Mouse (Mus musculus): ENCODE measurements around the gene Gas7.

Gas7 gene

DNA sequence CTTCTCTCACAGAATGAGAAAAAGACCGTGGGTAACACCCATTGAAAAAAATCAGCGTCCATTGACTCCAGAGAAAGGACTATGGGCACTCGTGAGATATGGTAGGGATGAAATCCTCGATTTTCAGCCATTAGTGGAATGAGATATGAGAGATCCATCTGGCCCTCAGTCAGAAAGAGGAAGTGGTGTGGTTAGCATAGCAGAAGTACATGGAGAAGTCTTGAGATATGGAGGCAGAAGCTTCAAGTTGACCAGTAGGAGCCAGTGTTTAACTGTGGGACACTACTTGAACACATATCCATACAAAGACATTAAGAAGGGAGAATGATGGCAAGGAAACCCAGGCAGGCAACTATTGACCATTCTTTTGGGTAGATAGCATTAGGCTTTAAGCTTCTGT lies 82.1 kb downstream of the Gas7 start:
- DNase-seq = no peak

DNA sequence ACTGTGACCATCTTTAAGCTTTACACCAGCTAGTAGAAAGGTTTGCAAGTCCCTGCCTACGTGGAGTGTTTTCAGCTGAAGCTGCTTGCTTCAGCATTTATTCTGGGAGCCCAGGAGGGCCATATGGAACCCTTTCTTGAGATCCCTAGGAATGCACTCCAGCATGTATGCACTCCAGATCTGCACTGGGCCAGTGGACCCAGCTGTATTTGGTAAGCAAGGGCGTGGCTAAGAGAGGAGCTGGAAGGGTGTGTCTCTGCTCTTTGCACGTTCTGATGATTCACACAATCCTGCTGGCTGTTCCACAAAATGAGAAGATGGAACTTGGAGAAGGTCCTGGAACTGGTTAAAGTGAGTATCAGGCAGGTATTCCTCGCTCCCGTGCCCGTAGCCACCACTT lies 83.3 kb downstream of the Gas7 start:
- DNase-seq = no peak

DNA sequence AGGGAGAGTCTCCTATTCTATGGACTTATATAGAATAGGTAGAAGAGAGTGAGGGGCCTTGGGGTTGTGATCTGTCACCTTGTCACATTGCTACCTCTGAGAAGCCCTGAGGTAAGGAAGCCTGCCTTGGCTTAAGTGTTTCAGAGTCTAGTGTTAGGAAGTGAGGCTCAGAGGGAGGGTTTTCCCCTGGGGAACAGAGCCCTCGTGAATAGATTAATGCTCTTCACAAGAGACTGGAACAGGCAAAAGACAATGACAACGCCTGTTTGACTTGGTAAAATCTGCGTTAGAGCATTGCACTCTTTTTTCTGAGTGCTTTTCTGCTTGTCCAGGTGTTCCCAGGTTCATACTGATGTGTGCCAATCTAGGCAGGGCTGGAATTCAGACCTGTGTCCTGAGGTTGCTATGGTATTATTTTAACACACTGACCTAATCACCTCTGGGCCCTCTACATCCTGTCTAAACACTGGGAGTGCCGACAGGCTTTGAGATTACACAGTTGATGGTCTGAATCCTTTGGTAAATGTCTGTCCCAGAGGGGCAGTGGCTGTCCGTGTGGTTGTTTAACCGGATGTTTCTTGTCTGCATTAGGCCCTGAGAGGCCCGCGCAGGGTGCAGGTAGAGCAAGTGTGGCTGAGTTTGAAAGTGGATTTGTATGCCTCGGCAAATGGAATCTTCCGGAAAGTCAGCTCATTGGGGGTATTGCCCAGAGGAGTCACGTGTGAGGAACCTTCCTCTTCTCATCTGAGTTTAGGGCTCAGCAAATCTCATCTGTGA lies 89.6 kb downstream of the Gas7 start:
- no peak for DNase-seq

DNA sequence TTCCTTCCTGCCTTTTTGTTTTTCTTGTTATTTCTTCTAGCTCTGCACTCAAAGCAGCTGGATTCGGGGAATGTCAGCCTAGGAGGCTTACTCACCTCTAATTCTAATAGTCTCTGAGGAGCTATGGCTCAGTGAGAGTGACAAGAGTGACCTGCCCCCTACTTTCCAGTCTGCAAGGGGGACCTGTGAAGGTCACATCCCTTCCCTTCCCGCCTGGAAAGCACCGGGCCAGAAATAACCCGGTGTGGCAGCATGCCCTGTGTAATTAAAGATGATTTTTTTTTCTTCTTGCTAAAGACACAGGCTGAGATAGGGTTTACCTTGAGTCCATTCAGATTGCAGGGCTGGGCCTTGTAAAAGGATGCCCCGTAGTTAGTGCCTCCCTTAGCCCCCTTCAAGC lies 91.3 kb downstream of the Gas7 start:
- DNase-seq = no peak

DNA sequence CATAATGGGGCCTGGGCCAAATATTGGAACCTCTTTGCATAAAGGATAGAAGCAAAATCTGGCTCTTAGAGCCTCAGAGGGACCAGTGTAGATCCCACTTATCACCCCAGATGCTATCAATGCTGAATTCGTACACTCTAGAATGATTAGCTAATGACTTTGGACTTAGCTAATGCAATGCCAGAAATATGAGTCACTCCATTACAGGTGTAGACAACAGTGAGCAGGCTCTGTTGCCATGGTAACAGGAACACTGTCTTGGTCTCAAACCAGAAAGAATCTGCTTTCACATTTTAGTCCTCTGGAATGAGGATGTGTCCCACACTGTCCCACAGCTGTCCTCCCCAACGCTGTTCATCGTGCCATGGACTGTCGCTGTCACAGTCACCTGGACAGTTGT lies 94.1 kb downstream of the Gas7 start:
- no peak for DNase-seq

DNA sequence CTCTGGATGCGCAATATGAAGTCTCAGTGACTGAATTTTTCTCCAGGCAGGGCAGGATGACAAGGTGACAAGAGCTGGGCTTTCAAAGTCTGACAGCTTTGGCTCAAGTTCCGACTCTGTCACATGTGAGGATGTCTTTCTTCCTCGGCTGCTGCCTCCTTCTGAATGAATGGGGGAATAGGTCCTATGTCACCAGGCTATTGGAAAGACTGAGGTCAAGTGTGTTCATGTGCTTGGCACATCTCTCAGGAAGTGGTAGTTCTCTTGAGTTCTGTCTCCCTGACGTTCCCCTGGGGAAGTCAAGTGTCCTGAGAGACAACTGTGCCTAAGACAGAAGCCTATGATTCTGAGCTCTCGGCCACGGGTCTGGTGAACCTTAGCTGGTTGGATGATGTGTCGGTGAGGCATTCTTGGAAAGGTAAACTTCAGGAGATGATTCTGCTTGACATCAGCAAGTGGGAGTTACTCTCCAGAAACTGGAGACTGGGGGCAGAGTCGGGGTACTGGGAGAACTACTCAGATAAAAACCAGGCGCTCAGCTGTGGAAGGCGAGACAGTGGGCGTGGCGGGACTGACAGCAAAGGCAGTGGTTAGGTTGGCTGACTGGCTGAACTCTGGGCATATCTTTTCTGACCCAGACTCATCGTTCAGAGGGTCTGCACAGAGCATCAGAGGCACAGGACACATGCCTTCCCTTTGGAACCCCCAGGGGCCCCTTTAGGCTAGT lies 94.7 kb downstream of the Gas7 start:
- no peak for DNase-seq

DNA sequence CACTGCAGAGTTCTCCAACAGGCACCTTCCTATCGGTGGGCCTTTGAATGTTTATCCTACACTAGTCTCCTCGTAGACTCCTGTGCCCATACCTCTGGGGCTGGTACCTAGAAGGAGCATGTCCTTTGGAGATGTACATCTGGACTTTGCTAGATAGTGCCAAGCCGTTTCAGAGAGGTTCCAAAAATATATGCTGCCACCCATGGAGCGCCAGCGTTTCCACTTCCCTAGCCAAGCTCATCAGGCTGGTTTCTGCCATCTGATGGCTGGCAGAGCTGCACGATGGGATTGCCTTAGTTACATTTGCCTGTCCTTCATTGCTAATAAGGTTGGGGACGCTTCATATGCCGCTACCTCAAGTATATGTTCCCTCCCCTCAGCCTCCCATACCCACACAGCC lies 97.2 kb downstream of the Gas7 start:
- DNase-seq = no peak

DNA sequence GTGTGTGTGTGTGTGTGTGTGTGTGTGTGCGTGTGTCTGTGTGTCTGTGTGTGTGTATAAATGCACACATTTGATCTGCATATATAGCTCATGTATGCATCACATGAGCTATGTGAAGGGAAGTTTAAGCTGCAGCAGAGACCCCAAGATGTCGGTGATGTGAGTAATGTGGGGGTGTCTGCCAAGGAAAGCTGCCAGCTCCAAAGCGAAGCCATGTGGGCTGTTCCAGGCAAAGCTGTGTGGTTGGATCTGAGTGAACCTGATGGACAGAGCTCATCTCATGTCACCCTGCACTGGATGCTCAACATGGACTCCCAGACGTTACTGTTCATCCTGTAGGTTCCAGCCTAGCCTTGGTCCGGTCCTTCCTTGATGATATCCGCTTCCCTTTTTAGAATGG lies 99.0 kb downstream of the Gas7 start:
- DNase-seq = no peak

DNA sequence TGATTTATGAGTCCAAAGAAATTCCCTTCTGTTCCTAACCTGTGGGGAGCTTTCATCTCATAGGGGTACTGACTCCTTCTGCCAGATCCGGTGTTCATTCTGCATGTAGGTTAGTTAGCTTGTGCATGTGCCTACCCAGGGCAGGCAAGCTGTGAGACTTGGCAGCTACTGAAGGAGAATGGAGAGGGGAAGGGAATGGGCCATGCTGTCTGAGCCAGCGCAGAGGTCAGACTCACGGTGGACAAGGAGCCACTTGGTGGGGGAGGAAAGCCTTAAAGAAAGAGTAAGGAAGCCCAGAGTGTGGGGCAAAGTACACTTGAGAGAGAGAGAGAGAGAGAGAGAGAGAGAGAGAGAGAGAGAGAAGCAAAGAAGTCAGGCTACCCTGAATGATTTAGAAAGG lies 101.1 kb downstream of the Gas7 start:
- no peak for DNase-seq

DNA sequence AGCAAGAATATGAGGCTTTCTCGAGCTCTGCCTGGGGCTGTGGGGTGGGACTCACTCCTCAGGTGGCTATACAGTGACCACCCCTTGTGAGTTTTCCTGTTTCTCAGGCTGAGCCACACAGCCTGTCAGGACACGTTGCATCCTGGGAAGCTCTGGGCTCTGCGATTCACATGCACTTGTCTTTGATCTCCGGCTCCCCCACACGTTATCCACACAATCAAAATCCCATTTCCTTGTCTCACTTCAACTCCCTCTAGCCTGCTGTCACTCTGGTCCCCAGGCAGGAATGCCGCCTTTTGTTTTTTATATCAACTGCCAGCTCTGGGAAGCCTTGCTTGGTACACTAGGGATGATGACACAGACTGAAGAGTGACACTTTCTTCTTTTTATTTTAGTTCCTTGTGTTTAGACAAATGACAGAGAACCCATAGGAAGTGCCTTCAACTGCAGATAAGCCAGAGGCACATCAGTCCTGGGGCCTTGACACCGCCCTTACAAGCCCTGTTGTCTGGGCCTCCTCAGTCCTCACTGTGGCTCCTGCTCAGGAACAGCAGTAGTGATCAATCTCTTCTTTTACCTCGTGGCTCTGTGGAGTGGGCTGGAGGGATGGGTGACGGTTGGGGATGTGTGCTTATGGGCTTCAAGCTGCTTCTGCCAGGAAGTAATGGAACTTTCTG lies 103.7 kb downstream of the Gas7 start:
- DNase-seq = no peak

DNA sequence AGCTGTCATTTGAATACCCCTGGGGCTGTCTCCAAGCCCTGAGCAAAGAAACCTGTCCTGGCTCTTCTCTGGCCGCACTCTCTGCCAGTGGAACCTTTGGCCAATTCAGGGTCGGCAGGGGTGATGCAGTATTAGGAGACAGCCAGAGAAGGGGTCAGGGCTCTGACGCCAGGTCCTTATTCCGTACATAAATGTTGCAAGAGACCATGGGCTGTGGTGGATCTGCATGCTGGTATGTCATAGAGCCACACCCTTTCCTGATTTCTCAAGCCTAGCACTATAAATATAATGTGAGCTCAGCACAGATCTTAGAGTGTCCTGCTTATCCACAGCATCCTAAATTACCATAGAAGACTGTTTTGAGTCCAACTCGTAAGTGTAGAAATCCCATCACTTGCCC lies 104.3 kb downstream of the Gas7 start:
- no peak for DNase-seq

DNA sequence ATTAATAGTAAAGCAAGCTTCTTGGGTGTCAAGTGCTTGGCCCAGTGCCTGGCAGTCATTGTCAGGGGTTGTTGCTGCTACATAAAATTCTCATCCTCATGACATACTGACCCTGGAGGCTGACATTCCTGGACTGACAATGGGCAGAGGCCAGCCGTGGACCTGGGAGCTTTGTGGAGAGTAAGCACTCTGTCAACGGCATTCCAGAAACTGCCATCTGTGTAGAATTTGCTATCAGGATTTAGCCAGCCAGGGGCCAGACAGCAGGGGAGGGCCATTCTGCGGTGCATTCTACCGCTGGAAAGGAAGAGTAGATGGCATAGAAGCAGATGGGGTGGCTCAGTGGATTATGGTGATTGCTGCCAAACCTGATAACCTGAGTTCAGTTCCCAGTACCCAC lies 106.4 kb downstream of the Gas7 start:
- no peak for DNase-seq

DNA sequence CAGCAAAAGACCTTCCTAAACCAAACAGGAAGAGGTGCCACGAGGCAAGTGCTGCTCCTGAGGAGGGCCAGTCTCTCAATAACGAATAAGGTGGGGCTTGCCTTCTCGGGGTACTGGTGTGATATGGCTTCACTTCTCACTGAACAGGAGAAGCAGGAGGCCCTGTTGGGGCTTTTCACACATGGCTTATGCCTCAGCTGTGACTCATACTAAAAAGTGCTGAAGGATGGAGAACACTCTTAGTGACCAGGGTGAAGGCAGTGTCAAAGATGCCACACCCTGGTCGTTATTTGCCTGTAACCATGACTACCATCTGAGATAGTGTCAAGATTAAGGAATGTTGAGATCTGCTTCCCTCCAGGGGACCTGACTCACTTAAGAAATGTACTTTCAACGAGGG lies 107.9 kb downstream of the Gas7 start:
- no peak for DNase-seq

DNA sequence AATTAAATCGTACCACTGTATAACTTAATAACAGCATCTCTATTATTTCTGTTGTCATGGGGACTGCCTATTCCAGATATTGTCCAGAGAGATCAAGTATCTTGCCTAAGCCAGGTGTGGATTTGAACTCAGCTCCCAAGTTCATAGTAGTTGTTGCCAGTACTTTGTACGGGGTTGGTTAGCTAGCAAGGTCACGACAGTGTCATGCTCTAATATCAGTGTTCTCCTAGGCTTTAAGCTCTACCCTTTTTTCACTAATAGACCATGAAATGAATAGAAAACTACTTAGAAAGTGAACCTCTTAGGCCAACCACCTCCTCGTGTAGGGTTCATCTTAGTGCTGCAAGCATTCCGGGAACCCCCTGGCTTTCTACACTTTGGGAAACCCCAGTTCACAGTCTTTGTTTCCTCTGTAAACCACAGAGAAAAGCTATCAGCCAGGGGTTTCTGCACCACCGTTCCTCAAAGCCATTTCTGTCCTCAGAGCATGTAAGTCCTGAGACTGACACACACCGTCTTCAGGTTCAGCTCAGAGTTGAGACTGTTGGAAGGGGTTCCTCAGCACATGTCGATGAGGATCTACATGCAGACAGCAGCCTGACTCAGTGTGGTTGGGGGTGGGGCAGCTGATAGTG lies 108.9 kb downstream of the Gas7 start:
- DNase-seq = no peak

DNA sequence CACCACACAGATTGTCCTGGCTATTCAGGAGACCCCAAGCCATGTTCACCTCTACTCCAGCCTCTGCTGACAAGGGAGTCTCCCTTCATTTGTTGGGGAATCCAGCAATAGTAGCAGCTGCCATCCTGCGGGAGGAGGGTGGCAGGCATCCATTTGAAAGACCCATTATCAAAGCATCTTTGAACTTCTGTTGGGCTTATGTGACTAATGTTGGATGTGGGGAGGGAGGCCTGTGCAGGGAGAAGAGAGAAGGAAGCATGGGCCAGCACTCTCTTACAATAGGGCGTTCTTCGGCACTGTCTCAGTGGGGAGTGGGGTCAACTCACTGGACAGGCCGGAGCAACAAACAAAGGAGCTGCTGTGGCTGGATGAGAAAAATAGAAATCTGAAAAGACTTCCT lies 110.3 kb downstream of the Gas7 start:
- no peak for DNase-seq

DNA sequence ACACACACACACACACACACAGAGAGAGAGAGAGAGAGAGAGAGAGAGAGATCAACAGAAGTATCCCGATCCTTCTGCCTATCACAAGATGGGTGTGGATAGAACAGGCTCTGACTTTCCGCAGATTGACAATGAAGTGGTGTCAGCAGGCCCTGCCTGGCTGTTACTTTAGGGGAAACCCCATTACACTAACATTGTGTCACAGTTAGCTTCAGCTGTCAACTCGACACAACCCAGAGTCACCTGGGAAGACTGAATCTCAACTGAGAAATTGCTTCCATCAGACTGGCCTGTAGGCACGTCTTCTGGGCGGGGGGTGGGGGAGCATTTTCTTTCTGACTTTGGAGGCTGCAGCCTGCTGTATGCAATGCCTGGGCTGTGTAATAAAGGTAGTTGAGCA lies 111.5 kb downstream of the Gas7 start:
- DNase-seq = no peak

DNA sequence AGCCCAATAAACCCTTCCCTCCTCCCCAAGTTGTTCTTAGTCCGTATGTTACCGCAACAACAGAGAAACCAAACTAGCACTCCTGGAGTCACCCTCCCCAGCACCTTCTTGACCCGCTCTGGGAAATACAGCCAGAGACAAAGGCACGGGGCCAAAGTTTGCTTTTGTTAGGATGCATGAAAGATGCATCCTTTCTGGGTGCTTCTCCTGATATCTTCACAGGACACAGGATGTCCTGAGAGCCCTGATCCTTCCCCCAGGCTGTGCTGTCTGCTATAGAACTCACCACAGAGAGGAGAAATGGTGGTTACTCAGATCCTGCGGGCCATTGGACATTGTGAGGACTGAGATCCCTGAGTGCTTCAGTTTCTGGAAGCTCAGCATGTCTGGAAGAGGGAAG lies 111.9 kb downstream of the Gas7 start:
- DNase-seq = no peak

DNA sequence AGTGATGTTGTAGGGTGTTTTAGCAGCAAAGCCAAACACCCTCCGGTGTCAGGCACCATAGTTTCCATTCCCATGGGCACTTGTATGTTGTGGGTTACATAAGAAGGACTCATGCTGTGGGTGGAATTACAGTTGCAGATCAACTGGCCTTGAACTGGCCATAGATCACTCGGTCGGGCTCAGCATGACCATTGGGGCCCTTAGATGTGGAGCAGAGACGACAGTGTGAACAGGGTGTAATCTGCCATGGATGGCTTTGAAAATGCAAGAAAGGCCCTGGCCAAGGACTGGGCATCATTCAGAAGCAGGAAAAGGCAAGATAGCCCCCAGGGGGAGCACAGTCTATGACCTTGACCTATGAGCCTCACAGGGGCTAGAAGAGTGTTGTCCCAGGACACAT lies 112.8 kb downstream of the Gas7 start:
- DNase-seq = no peak

DNA sequence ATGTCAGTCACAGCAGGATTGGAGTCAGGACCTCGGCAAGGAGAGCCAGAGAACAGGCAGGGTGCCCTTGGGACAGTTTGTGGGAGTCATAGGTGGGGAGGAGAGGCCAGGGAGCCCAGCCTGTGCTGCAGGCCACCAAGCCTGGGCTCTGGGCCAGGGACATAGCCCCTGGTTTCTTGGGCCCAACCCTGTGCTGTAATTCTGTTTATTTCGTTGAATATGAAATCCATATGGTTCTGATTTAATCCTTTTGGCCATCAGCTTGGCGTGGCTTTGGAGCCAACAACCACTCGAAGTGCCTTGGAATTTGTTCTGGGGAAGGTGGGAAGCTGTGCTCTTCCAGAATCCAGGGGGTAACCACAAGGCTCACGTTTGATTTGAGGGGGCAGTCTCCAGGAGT lies 113.6 kb downstream of the Gas7 start:
- no peak for DNase-seq

DNA sequence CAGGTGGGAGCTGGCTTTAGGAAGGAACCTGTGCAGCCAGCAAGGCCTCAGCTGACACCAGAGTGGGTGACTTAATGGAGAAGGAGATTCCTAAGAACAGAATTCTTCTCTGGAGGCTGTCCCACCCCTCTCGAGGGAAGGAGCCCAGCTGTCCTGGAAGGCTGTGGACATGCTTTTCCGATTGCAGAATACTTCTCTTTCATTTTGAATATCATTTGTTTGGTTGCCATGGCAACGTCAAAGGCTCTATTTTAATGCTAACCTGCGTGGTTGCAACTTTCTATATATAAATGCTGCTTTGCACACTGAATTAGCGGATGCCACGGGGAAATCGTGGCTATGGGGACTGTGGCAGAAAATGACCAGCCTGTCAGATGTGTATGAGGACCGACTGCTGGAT lies 115.7 kb downstream of the Gas7 start:
- DNase-seq = no peak

DNA sequence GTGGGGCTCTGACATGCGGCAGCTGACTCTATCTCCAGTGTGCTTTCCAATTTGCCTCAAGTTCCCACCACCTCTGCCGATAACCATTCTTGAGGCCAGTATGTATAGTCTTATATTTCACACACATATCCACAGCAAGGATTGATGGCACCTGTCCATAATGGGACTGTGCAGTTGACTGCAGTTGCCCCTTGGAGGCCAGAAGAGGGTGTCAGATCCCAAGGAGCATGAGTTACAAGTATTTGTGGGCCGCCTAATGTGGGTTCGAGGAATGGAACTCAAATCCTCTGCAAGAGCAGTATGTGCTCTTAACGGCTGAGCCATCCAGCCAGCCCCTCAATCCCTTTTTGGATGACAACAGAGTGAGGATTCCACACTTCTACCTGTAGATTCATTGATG lies 119.1 kb downstream of the Gas7 start:
- DNase-seq = no peak

DNA sequence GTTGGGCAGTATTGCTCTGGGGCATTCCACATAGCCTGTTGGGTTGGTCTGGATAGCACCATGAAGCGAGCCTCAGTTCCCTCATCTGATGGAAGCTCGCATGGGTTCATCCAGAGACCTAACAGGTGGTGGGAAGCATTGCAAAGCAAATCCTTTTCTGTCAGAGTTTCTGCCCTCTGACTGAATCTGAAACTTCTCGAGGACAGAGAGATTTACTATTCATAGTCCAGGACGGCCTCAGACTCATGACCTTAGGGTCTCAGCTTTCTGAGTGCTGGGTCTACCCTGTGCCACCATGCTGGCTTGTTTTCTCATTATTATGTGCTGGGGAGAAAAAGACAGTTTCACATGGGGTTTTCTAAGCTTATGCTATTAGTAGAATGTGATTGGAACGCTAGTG lies 122.2 kb downstream of the Gas7 start:
- no peak for DNase-seq

DNA sequence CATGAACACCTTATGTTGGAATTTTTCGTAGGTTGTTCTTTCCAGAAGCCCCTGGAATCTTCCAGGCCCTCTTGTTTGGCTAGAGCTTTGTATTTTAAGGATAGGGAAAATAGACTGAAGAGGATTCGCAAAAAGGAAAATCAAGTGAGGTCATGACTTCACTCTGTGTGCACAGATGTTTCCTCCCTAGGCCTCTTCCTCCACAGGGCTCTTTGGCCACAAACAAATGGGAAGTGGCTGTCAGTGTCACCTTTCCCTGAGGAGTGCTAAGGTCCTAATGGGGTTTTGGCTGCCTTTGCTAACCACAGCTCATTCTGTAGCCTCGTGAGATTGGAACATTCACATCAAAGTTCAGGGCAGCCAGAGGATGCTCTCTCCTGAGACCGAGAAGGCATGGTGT lies 122.8 kb downstream of the Gas7 start:
- DNase-seq = no peak

DNA sequence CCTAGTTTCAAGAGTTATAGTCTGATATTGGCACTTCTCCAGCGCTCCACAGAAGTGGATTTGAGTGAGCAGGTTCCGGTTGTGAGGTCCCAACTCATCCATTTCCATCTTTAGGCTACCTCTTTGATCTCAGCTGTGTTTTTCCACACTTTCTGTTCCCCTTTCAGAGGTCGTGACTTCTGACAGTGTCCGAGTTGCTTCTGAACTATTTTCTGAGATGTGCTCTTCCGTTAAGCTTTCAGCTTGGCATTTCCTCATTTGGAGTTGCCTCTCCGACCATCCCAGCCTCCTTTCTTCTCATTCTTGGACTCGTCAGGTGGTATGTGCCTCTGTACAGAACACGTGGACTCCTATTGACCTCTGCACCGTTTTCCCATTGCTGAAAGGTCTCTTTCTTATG lies 123.9 kb downstream of the Gas7 start:
- no peak for DNase-seq

Data from kidney, adult 18-20 months (tissue).